21 mouse cellular contexts compared by ENCODE assay signal in genomic region chr1:143391851-143392250, GRCm38 (mm10).
DNase-seq lines count a peak whose midpoint lies in the region; ATAC-seq lines count a peak whose summit lies in the region.
"Had no signal": no experiment of that assay in that cellular context is flagged by ENCODE, and none has a peak within 500 bp of the region (broad histone marks: within the 10 kb centered on the region; RNA-seq: fewer than 3 reads in every experiment).

No protein-coding gene starts in this region.

- intact Hi-C loops in heart, postnatal 25 days (cut with DNase I), result no loop called here

- H3K9ac ChIP-seq in intestine, embryonic 16.5 days (ENCODE audit: low read depth, low read length), result no peak overlapping the region
- H3K9ac ChIP-seq: forebrain, embryonic 12.5 days; heart, embryonic 13.5 days; limb, embryonic 12.5 days; liver, postnatal 0 days had no signal

- peak; percentile 4 for DNase-seq in heart, adult 8-10 months (ENCODE audit: low spot score)
- no peak for DNase-seq in heart, postnatal 25 days (ENCODE audit: low spot score)
- DNase-seq in 3134 (ENCODE audit: extremely low read depth, insufficient read length, low spot score), result peak; percentile 46
- DNase-seq in MN1 (ENCODE audit: low spot score), result peak; percentile 91
- DNase-seq in fibroblast of lung, adult 2 months (ENCODE audit: low read depth), result peak; percentile 6
- DNase-seq in cerebellum, adult 11 months, result no peak
- DNase-seq: adrenal gland, adult 8-10 months; cerebellum, adult 8-10 months; gastrocnemius, adult 2 months; kidney, adult 11 months; kidney, postnatal 4 days; liver, postnatal 0 days; right cerebral cortex, postnatal 4 days; thymus, postnatal 14 days had no signal

- no peak overlapping the region for H3K4me2 ChIP-seq in intestine, embryonic 16.5 days (ENCODE audit: low read depth, low read length)
- H3K4me2 ChIP-seq: forebrain, embryonic 12.5 days; heart, embryonic 13.5 days; limb, embryonic 12.5 days; liver, embryonic 11.5 days had no signal

- no peak for ATAC-seq in intestine, embryonic 16.5 days
- ATAC-seq: liver, postnatal 0 days; lung, postnatal 0 days had no signal

- no peaks in the 10 kb centered on the region for H3K9me3 ChIP-seq in intestine, embryonic 16.5 days (ENCODE audit: control insufficient read depth, low read length)
- H3K9me3 ChIP-seq: forebrain, embryonic 12.5 days; heart, embryonic 13.5 days; limb, embryonic 12.5 days had no signal

- no peaks in the 10 kb centered on the region for H3K4me1 ChIP-seq in intestine, embryonic 16.5 days (ENCODE audit: control insufficient read depth, insufficient read depth, low read length)
- H3K4me1 ChIP-seq: forebrain, embryonic 12.5 days; heart, embryonic 13.5 days; limb, embryonic 12.5 days had no signal

- no peaks in the 10 kb centered on the region for H3K36me3 ChIP-seq in intestine, embryonic 16.5 days (ENCODE audit: control insufficient read depth, insufficient read depth, low read length)
- H3K36me3 ChIP-seq: forebrain, embryonic 12.5 days; heart, embryonic 13.5 days; limb, embryonic 12.5 days had no signal

- WGBS in intestine, embryonic 16.5 days, result 85% methylated on average over 4 of the region's 4 CpGs

- H3K4me3 ChIP-seq in intestine, embryonic 16.5 days (ENCODE audit: low read length), result no peak overlapping the region
- H3K4me3 ChIP-seq: forebrain, embryonic 12.5 days; gastrocnemius, adult 2 months; heart, embryonic 13.5 days; limb, embryonic 12.5 days had no signal

- no peaks in the 10 kb centered on the region for H3K27me3 ChIP-seq in intestine, embryonic 16.5 days (replicated peaks; ENCODE audit: control insufficient read depth, insufficient read depth, low read length)
- H3K27me3 ChIP-seq: forebrain, embryonic 12.5 days; heart, embryonic 13.5 days; limb, embryonic 12.5 days had no signal

- no peak overlapping the region for H3K27ac ChIP-seq in intestine, embryonic 16.5 days (ENCODE audit: low read length)
- H3K27ac ChIP-seq: forebrain, embryonic 12.5 days; gastrocnemius, adult 2 months; heart, embryonic 13.5 days; limb, embryonic 12.5 days; macrophage had no signal

Comparison
In these comparisons a context has a peak if more than half of its experiments do, and no peak if none do; other contexts are left out.
1. DNase-seq: peak in heart, adult 8-10 months (single experiment), 3134 (single experiment), MN1 (single experiment) and fibroblast of lung, adult 2 months (single experiment); none in heart, postnatal 25 days (single experiment) and cerebellum, adult 11 months (single experiment).